Mouse (Mus musculus): ENCODE measurements around the gene Prl3b1. TPM values are rescaled to one million over a fixed set of nuclear protein-coding genes. Genes with fewer than 3 reads are reported as not detected.

Prl3b1 gene
- polyA plus RNA-seq (2012; rRNA removed): 0.54 and 1.3 TPM in 2 replicates

GRCm38 (mm10) chr13:27241547-27241946, at the start of gene Prl3b1:
Gene Prl3b1, plus strand, starts transcription at chr13:27241847.
- no peak for DNase-seq
- Histone ChIP-seq H3K27ac (ENCODE audit: insufficient read depth, low read length) (no peak within 1 kb of the TSS), H3K4me1 (ENCODE audit: control insufficient read depth, insufficient read depth, low read length) (no peaks in the 10 kb centered on the region), H3K27me3 (ENCODE audit: control insufficient read depth, insufficient read depth, low read length) (no peaks in the 10 kb centered on the region), H3K4me3 (replicated peaks; ENCODE audit: insufficient read depth, low read depth, low read length) (no peak within 1 kb of the TSS)
- 100% methylated on average over 1 of the region's 1 CpGs for WGBS
- TF ChIP-seq POLR2A (IDR thresholded peaks at IDR 0.05; ENCODE audit: borderline replicate concordance, insufficient read depth, low read length) (no peak), CTCF (IDR thresholded peaks at IDR 0.05; ENCODE audit: borderline replicate concordance, insufficient read depth, low read depth, low read length) (no peak)

GRCm38 (mm10) chr13:27196359-27196758, 45.3 kb upstream of the Prl3b1 start, which contains the start of gene Prl3c1:
Gene Prl3c1, plus strand, starts transcription at chr13:27196659.
- no peak within 1 kb of the TSS for H3K27ac ChIP-seq (ENCODE audit: insufficient read depth, low read length)
- WGBS: 96% methylated on average over 1 of the region's 1 CpGs
- DNase-seq: no peak
- H3K4me1 ChIP-seq (ENCODE audit: control insufficient read depth, insufficient read depth, low read length): no peaks in the 10 kb centered on the region
- H3K27me3 ChIP-seq (ENCODE audit: control insufficient read depth, insufficient read depth, low read length): no peaks in the 10 kb centered on the region
- no peak within 1 kb of the TSS for H3K4me3 ChIP-seq (replicated peaks; ENCODE audit: insufficient read depth, low read depth, low read length)
- TF ChIP-seq POLR2A (IDR thresholded peaks at IDR 0.05; ENCODE audit: borderline replicate concordance, insufficient read depth, low read length) (no peak), CTCF (IDR thresholded peaks at IDR 0.05; ENCODE audit: borderline replicate concordance, insufficient read depth, low read depth, low read length) (no peak)

GRCm38 (mm10) chr13:27259136-27259535, 17.5 kb downstream of the Prl3b1 start, which contains the start of gene Prl3a1:
Gene Prl3a1, plus strand, starts transcription at chr13:27259436.
- Histone ChIP-seq H3K27me3 (ENCODE audit: control insufficient read depth, insufficient read depth, low read length) (no peaks in the 10 kb centered on the region), H3K27ac (ENCODE audit: insufficient read depth, low read length) (no peak within 1 kb of the TSS), H3K4me3 (replicated peaks; ENCODE audit: insufficient read depth, low read depth, low read length) (no peak within 1 kb of the TSS), H3K4me1 (ENCODE audit: control insufficient read depth, insufficient read depth, low read length) (no peaks in the 10 kb centered on the region)
- DNase-seq: no peak
- TF ChIP-seq CTCF (IDR thresholded peaks at IDR 0.05; ENCODE audit: borderline replicate concordance, insufficient read depth, low read depth, low read length) (no peak), POLR2A (IDR thresholded peaks at IDR 0.05; ENCODE audit: borderline replicate concordance, insufficient read depth, low read length) (no peak)
- WGBS: 91% methylated on average over 4 of the region's 4 CpGs

Other genes with a start within 250 kb of the Prl3b1 start
- 0.13 TPM in 1 of 2 replicates, not detected in the other for gene Prl, start 184.3 kb upstream of the Prl3b1 start, polyA plus RNA-seq (2012; rRNA removed)
- gene Prl3d1, start 147.7 kb upstream of the Prl3b1 start, polyA plus RNA-seq (2012; rRNA removed): not detected in 2 replicates
- gene Prl3d2, start 120.1 kb upstream of the Prl3b1 start, polyA plus RNA-seq (2012; rRNA removed): not detected in 2 replicates
- gene Prl3d3, start 85.1 kb upstream of the Prl3b1 start, polyA plus RNA-seq (2012; rRNA removed): not detected in 2 replicates
- gene Prl3c1, start 45.2 kb upstream of the Prl3b1 start, polyA plus RNA-seq (2012; rRNA removed): not detected in 2 replicates
- gene Prl3a1, start 17.6 kb downstream of the Prl3b1 start, polyA plus RNA-seq (2012; rRNA removed): not detected in 2 replicates
- gene Prl6a1, start 70.8 kb downstream of the Prl3b1 start, polyA plus RNA-seq (2012; rRNA removed): not detected in 2 replicates
- not detected in 2 replicates for gene Prl8a2, start 103.8 kb downstream of the Prl3b1 start, polyA plus RNA-seq (2012; rRNA removed)
- 0.21 TPM in 1 of 2 replicates, not detected in the other for gene Prl2b1, start 149.0 kb downstream of the Prl3b1 start, polyA plus RNA-seq (2012; rRNA removed)
- not detected in 2 replicates for gene Prl8a6, start 196.8 kb downstream of the Prl3b1 start, polyA plus RNA-seq (2012; rRNA removed)

All from cerebellum, adult 2 months (tissue).